Mouse (Mus musculus): ENCODE measurements around the gene Il5ra.
A peak's percentile ranks its signal among the peaks of the same experiment; 100 is the strongest.

Gene Il5ra

GRCm38 (mm10) chr6:106748887-106749388 lies at the start of gene Il5ra:
Il5ra (minus strand) TSS chr6:106749037.
- DNase-seq (ENCODE audit: low spot score in 2 of 2): no peak

- DNase-seq (ENCODE audit: low spot score in 2 of 2): no peak
Observed at GRCm38 (mm10) chr6:106794094-106794814, 45.4 kb upstream of the Il5ra start.

- DNase-seq (ENCODE audit: low spot score in 2 of 2): no peak
Observed at GRCm38 (mm10) chr6:106793621-106794020, 44.8 kb upstream of the Il5ra start.

- no peak for DNase-seq (ENCODE audit: low spot score in 2 of 2)
Observed at GRCm38 (mm10) chr6:106793088-106793487, 44.3 kb upstream of the Il5ra start.

- DNase-seq (ENCODE audit: low spot score in 2 of 2): no peak
Observed at GRCm38 (mm10) chr6:106792486-106792885, 43.6 kb upstream of the Il5ra start.

- no peak for DNase-seq (ENCODE audit: low spot score in 2 of 2)
Observed at GRCm38 (mm10) chr6:106791429-106791828, 42.6 kb upstream of the Il5ra start.

- no peak for DNase-seq (ENCODE audit: low spot score in 2 of 2)
Observed at GRCm38 (mm10) chr6:106787138-106787537, 38.3 kb upstream of the Il5ra start.

- no peak for DNase-seq (ENCODE audit: low spot score in 2 of 2)
Observed at GRCm38 (mm10) chr6:106770046-106770445, 21.2 kb upstream of the Il5ra start.

- no peak for DNase-seq (ENCODE audit: low spot score in 2 of 2)
Observed at GRCm38 (mm10) chr6:106769290-106769866, 20.5 kb upstream of the Il5ra start.

GRCm38 (mm10) chr6:106768640-106769289 lies 19.9 kb upstream of the Il5ra start, which contains the start of gene Trnt1:
Trnt1 (plus strand) TSS chr6:106769120.
- peak; percentile 96 to 98 for DNase-seq (ENCODE audit: low spot score in 2 of 2)

- no peak for DNase-seq (ENCODE audit: low spot score in 2 of 2)
Observed at GRCm38 (mm10) chr6:106766774-106767173, 17.9 kb upstream of the Il5ra start.

- no peak for DNase-seq (ENCODE audit: low spot score in 2 of 2)
Observed at GRCm38 (mm10) chr6:106765892-106766291, 17.1 kb upstream of the Il5ra start.

- no peak for DNase-seq (ENCODE audit: low spot score in 2 of 2)
Observed at GRCm38 (mm10) chr6:106761486-106761885, 12.6 kb upstream of the Il5ra start.

- peak in 1 of 2 experiments; percentile 55 for DNase-seq (ENCODE audit: low spot score in 2 of 2)
Observed at GRCm38 (mm10) chr6:106760473-106761218, 11.8 kb upstream of the Il5ra start.

- DNase-seq (ENCODE audit: low spot score in 2 of 2): no peak
Observed at GRCm38 (mm10) chr6:106758299-106758698, 9.5 kb upstream of the Il5ra start.

GRCm38 (mm10) chr6:106750291-106750690 lies 1.5 kb upstream of the Il5ra start:
- peak in 1 of 2 experiments; percentile 38 for DNase-seq (ENCODE audit: low spot score in 2 of 2)

- DNase-seq (ENCODE audit: low spot score in 2 of 2): no peak
Observed at GRCm38 (mm10) chr6:106747804-106748203, 1.0 kb downstream of the Il5ra start.

GRCm38 (mm10) chr6:106747251-106747650 lies 1.6 kb downstream of the Il5ra start:
- DNase-seq (ENCODE audit: low spot score in 2 of 2): no peak

- DNase-seq (ENCODE audit: low spot score in 2 of 2): no peak
Observed at GRCm38 (mm10) chr6:106745673-106746394, 3.0 kb downstream of the Il5ra start.

GRCm38 (mm10) chr6:106743556-106744233 lies 5.1 kb downstream of the Il5ra start:
- DNase-seq (ENCODE audit: low spot score in 2 of 2): no peak

Data from natural killer cell, adult 2 months (primary cell).